Mouse (Mus musculus): Measurements from ENCODE around the gene 6430548M08Rik.

- TF ChIP-seq POLR2A (IDR thresholded peaks at IDR 0.05; ENCODE audit: extremely low read depth, insufficient read depth, low read length) (no peak), CTCF (IDR thresholded peaks at IDR 0.05; ENCODE audit: low read depth, low read length) (no peak)
Measured at GRCm38 (mm10) chr8:120177318-120178123, 63.6 kb downstream of the 6430548M08Rik start, which contains the start of gene Fam92b.
